Mouse (Mus musculus) adrenal gland (tissue): ENCODE measurements around the gene Smarcad1.
"Not testable (repeated sequence)": the region's sequence is repeated elsewhere in the genome, so short reads cannot be mapped to it uniquely, and the experiment has no call there.

ENCODE experiments used
- intact Hi-C: fragments of 180-260 bp; cut with DNase I; formaldehyde crosslinking; loops from one replicate; pipeline ENCODE4 v1.15.1; 2025
- long read RNA-seq, 2 experiments: library from polyadenylated mRNA; unstranded; transcript quantifications; one replicate each; pipeline ENCODE4 v2.0.0; 2020; ENCODE audit warnings: borderline replicate concordance in 1 of 2; ENCODE audit not compliant: insufficient replicate concordance in 1 of 2

The Smarcad1 gene
- long read RNA-seq, experiment 1, partial matches to known transcripts = 4 of 14 reads
- long read RNA-seq, experiment 1, other reads (novel, unspliced or antisense) = 5 of 14 reads
- long read RNA-seq, experiment 2, partial matches to known transcripts = 9 of 26 reads
- long read RNA-seq, experiment 2, other reads (novel, unspliced or antisense) = 11 of 26 reads

GRCm38 (mm10) chr6:65042491-65043171 lies at the start of gene Smarcad1:
Smarcad1 (plus strand) TSS chr6:65042583.
- intact Hi-C loops = no loop called here

- intact Hi-C loops = no loop called here
Observed at GRCm38 (mm10) chr6:64996824-64997421, 45.5 kb upstream of the Smarcad1 start.

- intact Hi-C loops = no loop called here
Observed at GRCm38 (mm10) chr6:64997805-64998204, 44.6 kb upstream of the Smarcad1 start.

- intact Hi-C loops = not testable (repeated sequence)
Observed at GRCm38 (mm10) chr6:65000757-65001156, 41.6 kb upstream of the Smarcad1 start.

- intact Hi-C loops = no loop called here
Observed at GRCm38 (mm10) chr6:65002196-65002595, 40.2 kb upstream of the Smarcad1 start.

- intact Hi-C loops = no loop called here
Observed at GRCm38 (mm10) chr6:65008836-65009235, 33.5 kb upstream of the Smarcad1 start.

- intact Hi-C loops = no loop called here
Observed at GRCm38 (mm10) chr6:65011444-65011990, 30.9 kb upstream of the Smarcad1 start.

GRCm38 (mm10) chr6:65012142-65012541 lies 30.2 kb upstream of the Smarcad1 start:
- intact Hi-C loops = no loop called here

GRCm38 (mm10) chr6:65017566-65017965 lies 24.8 kb upstream of the Smarcad1 start:
- intact Hi-C loops = no loop called here

- intact Hi-C loops = not testable (repeated sequence)
Observed at GRCm38 (mm10) chr6:65018966-65019365, 23.4 kb upstream of the Smarcad1 start.

GRCm38 (mm10) chr6:65021883-65022282 lies 20.5 kb upstream of the Smarcad1 start:
- intact Hi-C loops = no loop called here

GRCm38 (mm10) chr6:65023053-65023452 lies 19.3 kb upstream of the Smarcad1 start:
- intact Hi-C loops = no loop called here

- intact Hi-C loops = no loop called here
Observed at GRCm38 (mm10) chr6:65024668-65025067, 17.7 kb upstream of the Smarcad1 start.

GRCm38 (mm10) chr6:65025130-65025529 lies 17.3 kb upstream of the Smarcad1 start:
- intact Hi-C loops = no loop called here

- intact Hi-C loops = no loop called here
Observed at GRCm38 (mm10) chr6:65034661-65035060, 7.7 kb upstream of the Smarcad1 start.

GRCm38 (mm10) chr6:65035469-65035868 lies 6.9 kb upstream of the Smarcad1 start:
- intact Hi-C loops = no loop called here

- intact Hi-C loops = no loop called here
Observed at GRCm38 (mm10) chr6:65041932-65042331, 451 bp upstream of the Smarcad1 start.

- intact Hi-C loops = no loop called here
Observed at GRCm38 (mm10) chr6:65043241-65043640, 858 bp downstream of the Smarcad1 start.

GRCm38 (mm10) chr6:65049100-65049499 lies 6.7 kb downstream of the Smarcad1 start:
- intact Hi-C loops = no loop called here

- intact Hi-C loops = no loop called here
Observed at GRCm38 (mm10) chr6:65056620-65057019, 14.2 kb downstream of the Smarcad1 start.

- intact Hi-C loops = not testable (repeated sequence)
Observed at GRCm38 (mm10) chr6:65057137-65057536, 14.8 kb downstream of the Smarcad1 start.

- intact Hi-C loops = no loop called here
Observed at GRCm38 (mm10) chr6:65061049-65061448, 18.7 kb downstream of the Smarcad1 start.
